Mouse (Mus musculus): ENCODE results near the gene Hoxc6.

DNA sequence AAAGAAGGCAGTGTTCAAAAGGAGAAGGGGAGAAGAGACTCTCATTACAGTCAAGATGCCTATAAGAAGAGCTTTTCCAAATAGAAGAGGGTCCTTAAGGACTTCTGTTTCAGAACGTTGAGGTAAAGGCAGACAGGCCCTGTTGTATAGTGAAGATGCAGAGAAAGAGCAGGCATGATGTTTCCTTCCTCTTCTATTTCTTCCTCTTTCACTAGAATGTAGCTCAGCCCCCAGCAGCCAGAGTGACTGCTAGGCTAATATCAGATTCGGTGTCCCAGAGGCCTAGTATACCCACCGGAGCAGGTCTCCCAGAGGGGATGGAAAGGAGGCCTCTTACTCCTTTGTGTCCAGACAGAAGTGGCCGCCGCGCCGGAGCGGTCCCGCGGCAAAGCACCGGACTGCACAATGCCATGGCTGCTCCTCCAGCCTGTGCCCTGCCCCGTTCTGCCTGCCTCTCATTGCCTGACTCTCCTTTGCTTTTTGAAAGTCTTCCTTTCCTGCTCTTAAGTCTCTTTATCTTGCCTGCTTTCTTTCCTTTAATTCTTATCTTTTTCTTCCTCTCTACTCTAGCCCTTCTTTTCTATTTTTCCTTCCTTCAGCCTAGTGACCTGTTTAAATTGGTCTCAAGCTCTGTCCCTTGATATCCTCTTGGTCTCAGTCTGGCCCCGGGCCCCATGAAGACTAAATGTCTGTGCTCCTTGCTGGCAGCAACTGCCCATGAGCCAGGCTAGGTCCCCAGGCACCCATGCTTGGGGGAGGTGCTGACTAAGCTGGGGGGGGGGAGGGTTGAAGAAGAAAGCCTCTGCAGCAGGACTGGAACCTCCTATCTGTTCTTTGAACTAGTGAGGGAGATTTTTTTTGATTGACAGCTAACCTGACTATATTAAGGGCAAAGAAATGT, 19.2 kb upstream of the Hoxc6 start:
- TF ChIP-seq POLR2A (IDR thresholded peaks at IDR 0.05; ENCODE audit: borderline replicate concordance, insufficient read depth, low read length) (no peak), CTCF (IDR thresholded peaks at IDR 0.05; ENCODE audit: borderline replicate concordance, insufficient read depth, low read depth, low read length) (no peak)

Data from cerebellum, adult 2 months (tissue).